Mouse (Mus musculus): Measurements from ENCODE around the gene Srebf2. TPM values are rescaled to one million over a fixed set of nuclear protein-coding genes. Genes with fewer than 3 reads are reported as not detected.
"Not testable (repeated sequence)": the region's sequence is repeated elsewhere in the genome, so short reads cannot be mapped to it uniquely, and the experiment has no call there.

Srebf2 gene
- polyA plus RNA-seq, 1 experiment from 2014 or later = 143 TPM

DNA sequence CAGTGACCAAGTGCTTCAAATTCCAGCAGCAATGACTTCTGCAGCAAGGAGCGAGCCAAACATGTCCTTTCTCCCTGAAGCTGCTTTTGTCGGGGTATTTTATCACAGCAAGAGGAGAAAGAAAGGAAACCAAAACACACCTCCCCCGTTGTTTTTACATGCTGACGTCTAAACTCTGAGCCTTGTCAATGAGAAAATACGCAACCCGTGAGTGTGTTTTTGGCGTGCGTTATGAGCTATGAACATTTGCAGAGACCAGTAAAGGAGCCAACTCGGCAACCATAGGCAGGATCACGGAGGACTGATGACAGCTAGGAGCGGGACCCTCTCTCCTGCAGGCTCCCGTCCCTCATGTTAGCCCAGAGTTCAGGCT lies 96.7 kb downstream of the Srebf2 start:
- peak overlapping the region; percentile 88 for H3K4me2 ChIP-seq (replicated peaks; ENCODE audit: low read depth, low read length)
- no peaks in the 10 kb centered on the region for H3K9me3 ChIP-seq (ENCODE audit: control insufficient read depth, low read length)
- 0 out of 2 replicates have a peak, but pooled peaks cover 2% of the 10 kb centered on the region for H3K4me1 ChIP-seq (replicated peaks; ENCODE audit: control insufficient read depth, insufficient read depth, low read length)
- H3K27me3 ChIP-seq (ENCODE audit: control insufficient read depth, insufficient read depth, low read length) = no peaks in the 10 kb centered on the region
- 8% methylated on average over 12 of the region's 12 CpGs for WGBS
- 0 out of 2 replicates have a peak overlapping the region, but pooled peaks have one; percentile 80 for H3K27ac ChIP-seq (ENCODE audit: low read depth, low read length)
- DNase-seq (ENCODE audit: low spot score) = no peak
- H3K9ac ChIP-seq (ENCODE audit: low read depth, low read length) = peak overlapping the region; percentile 71
- no peak for ATAC-seq (ENCODE audit: low FRiP score)
- H3K36me3 ChIP-seq (ENCODE audit: control insufficient read depth, insufficient read depth, low read length) = no peaks in the 10 kb centered on the region
- peak overlapping the region; percentile 74 for H3K4me3 ChIP-seq (ENCODE audit: low read depth, low read length)

DNA sequence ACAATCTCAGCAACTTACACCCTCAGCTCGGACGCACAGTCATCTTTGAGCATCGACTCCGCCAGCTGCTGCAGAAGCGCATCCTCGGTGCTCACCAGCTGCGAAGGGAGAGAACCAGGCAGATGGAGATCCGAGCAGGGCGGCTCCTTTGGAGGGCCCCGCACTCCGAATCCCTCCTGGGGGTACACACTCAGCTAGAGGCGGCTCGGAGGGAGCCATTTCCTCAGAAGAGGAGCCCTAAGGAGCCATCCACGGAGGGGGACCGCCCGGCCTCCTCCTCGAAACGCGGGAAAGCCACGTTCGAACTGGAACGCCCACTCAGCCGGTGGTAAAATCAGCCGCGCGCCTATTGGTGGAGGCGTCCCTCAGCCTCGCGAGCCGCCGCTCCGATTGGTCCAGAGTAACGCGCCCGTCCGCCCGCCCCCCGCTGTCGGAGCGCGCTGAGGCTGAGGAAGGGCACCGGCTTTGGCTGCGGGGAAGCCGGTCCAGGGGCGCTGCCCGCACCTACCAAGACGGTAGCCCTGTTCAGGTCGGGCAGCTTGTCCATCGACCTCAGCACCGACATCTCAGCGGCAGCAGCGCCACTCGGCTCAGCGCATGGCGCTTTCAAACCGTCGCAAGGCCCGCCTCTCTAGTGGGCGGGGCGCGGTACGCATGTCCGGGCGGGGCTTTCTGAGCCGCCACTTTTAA lies 97.3 kb downstream of the Srebf2 start, which contains the start of gene Cenpm:
Gene Cenpm, minus strand, starts transcription at position 634 of the 690 bp plus-strand sequence.
- peak; percentile 98 for ATAC-seq (ENCODE audit: low FRiP score)
- Histone ChIP-seq H3K9me3 (ENCODE audit: control insufficient read depth, low read length) (no peaks in the 10 kb centered on the region), H3K4me1 (replicated peaks; ENCODE audit: control insufficient read depth, insufficient read depth, low read length) (0 out of 2 replicates have a peak, but pooled peaks cover 2% of the 10 kb centered on the region), H3K27me3 (ENCODE audit: control insufficient read depth, insufficient read depth, low read length) (no peaks in the 10 kb centered on the region), H3K4me2 (replicated peaks; ENCODE audit: low read depth, low read length) (peak within 1 kb of the TSS; percentile 88), H3K27ac (ENCODE audit: low read depth, low read length) (peak within 1 kb of the TSS; percentile 80), H3K9ac (ENCODE audit: low read depth, low read length) (peak within 1 kb of the TSS; percentile 71), H3K36me3 (ENCODE audit: control insufficient read depth, insufficient read depth, low read length) (no peaks in the 10 kb centered on the region), H3K4me3 (ENCODE audit: low read depth, low read length) (peak within 1 kb of the TSS; percentile 74)
- peak; percentile 95 for DNase-seq (ENCODE audit: low spot score)
- WGBS = under 1% methylated on average over 65 of the region's 65 CpGs

DNA sequence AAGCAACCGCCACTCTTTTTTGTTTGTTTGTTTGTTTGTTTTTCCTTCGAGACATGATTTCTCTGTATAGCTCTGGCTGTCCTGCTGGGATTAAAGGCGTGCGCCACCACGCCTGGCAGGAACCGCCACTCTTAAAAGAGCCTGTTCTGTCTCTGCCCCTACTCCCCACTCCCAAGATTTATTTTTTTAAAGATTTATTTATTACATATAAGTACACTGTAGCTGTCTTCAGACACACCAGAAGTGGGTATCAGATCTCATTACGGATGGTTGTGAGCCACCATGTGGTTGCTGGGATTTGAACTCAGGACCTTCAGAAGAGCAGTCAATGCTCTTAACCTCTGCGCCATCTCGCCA lies 97.8 kb downstream of the Srebf2 start:
- peak overlapping the region; percentile 80 for H3K27ac ChIP-seq (ENCODE audit: low read depth, low read length)

DNA sequence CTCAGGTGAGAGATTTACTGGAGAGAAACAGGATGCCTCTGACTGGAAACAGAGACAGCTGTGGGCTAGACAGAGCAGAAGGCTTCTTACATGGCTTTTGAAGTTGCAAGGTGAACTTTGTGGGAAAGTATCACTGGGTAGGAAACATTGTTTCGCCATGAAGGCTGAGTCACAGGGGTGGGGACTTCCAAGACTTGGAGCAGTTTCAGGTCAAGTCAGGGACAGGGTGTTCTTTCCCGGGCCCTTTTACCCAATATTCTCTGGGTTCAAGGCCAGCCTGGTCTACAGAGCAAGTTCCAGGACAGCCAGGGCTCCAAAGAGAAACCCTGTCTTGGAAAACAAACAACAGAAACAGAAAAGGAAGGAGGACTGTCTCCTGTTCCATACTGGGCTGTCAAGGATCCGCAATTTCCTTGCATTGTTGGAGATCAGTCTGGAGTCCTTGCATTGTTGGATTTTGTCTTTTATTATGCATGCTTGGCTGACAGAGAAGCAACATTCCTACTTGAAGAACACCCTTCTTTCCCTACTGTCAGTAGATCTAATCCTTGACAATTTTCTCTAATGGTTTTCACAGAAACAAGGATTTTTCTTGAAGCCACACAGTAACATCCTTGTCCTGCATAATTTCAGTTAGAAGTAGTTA lies 100.3 kb downstream of the Srebf2 start:
- Histone ChIP-seq H3K36me3 (ENCODE audit: control insufficient read depth, insufficient read depth, low read length) (no peaks in the 10 kb centered on the region), H3K4me3 (ENCODE audit: low read depth, low read length) (no peak overlapping the region), H3K4me2 (replicated peaks; ENCODE audit: low read depth, low read length) (no peak overlapping the region), H3K27me3 (ENCODE audit: control insufficient read depth, insufficient read depth, low read length) (no peaks in the 10 kb centered on the region), H3K27ac (ENCODE audit: low read depth, low read length) (no peak overlapping the region), H3K4me1 (replicated peaks; ENCODE audit: control insufficient read depth, insufficient read depth, low read length) (0 out of 2 replicates have a peak, but pooled peaks cover 2% of the 10 kb centered on the region), H3K9me3 (ENCODE audit: control insufficient read depth, low read length) (no peaks in the 10 kb centered on the region), H3K9ac (ENCODE audit: low read depth, low read length) (no peak overlapping the region)
- 88% methylated on average over 3 of the region's 3 CpGs for WGBS
- ATAC-seq (ENCODE audit: low FRiP score) = no peak
- no peak for DNase-seq (ENCODE audit: low spot score)

More for the DNA sequence above, 97.8 kb downstream of the Srebf2 start:
- ATAC-seq (ENCODE audit: low FRiP score); H3K36me3 ChIP-seq (ENCODE audit: control insufficient read depth, insufficient read depth, low read length); H3K4me1 ChIP-seq (replicated peaks; ENCODE audit: control insufficient read depth, insufficient read depth, low read length); H3K27me3 ChIP-seq (ENCODE audit: control insufficient read depth, insufficient read depth, low read length); H3K9me3 ChIP-seq (ENCODE audit: control insufficient read depth, low read length); DNase-seq (ENCODE audit: low spot score): not testable (repeated sequence)
- Histone ChIP-seq H3K4me2 (replicated peaks; ENCODE audit: low read depth, low read length) (peak overlapping the region; percentile 88), H3K9ac (ENCODE audit: low read depth, low read length) (peak overlapping the region; percentile 70), H3K4me3 (ENCODE audit: low read depth, low read length) (peak overlapping the region; percentile 74)
- 22% methylated on average over 9 of the region's 9 CpGs for WGBS

DNA sequence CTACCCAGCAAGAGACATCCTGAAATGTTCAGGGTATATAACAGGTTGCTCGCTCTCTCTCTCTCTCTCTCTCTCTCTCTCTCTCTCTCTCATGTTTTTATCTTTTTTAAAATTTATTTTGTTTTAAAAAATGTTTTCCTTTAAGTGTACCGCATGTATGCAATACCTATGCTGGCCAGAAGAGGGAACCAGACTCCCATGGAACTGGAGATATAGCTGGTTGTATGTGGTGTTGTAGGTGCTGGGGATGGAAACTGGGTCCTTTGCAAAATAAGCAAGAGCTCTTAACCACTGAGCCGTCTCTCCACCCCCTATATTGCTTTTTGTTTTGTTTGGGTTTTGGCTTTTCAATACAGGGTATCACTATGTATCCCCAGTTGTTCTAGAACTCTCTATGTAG lies 104.6 kb downstream of the Srebf2 start:
- H3K4me2 ChIP-seq (replicated peaks; ENCODE audit: low read depth, low read length) = no peak overlapping the region
- no peaks in the 10 kb centered on the region for H3K36me3 ChIP-seq (ENCODE audit: control insufficient read depth, insufficient read depth, low read length)
- DNase-seq (ENCODE audit: low spot score) (no peak), ATAC-seq (ENCODE audit: low FRiP score) (no peak)
- no peaks in the 10 kb centered on the region for H3K27me3 ChIP-seq (ENCODE audit: control insufficient read depth, insufficient read depth, low read length)
- H3K4me3 ChIP-seq (ENCODE audit: low read depth, low read length) = no peak overlapping the region
- H3K4me1 ChIP-seq (replicated peaks; ENCODE audit: control insufficient read depth, insufficient read depth, low read length) = no peaks in the 10 kb centered on the region; the same call in none of the 2 replicates
- no peak overlapping the region for H3K27ac ChIP-seq (ENCODE audit: low read depth, low read length)
- H3K9me3 ChIP-seq (ENCODE audit: control insufficient read depth, low read length) = no peaks in the 10 kb centered on the region
- H3K9ac ChIP-seq (ENCODE audit: low read depth, low read length) = no peak overlapping the region
- WGBS = 89% methylated on average over 3 of the region's 3 CpGs

DNA sequence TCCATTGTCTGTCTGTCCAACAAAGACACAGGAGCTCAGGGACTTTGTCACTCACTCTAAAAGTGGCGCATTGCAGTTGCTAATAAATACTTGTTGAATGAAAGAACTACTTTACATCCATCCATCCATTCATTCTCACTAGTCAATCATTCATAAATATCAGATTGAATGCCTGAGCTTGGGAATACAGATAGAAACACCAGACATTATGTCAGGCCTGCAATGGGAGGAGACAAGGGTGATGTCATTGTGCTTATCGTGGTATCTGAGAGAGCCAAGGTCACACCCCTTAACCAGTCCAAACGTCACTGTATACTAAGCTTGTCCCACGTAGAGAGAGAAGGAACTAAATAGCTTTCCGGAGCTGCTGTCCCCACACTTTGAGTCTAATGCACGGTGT lies 105.1 kb downstream of the Srebf2 start, which contains the start of gene 1500009C09Rik:
Gene 1500009C09Rik, plus strand, starts transcription at position 301 of the 400 bp plus-strand sequence.
- WGBS = 93% methylated on average over 6 of the region's 6 CpGs
- Histone ChIP-seq H3K27ac (ENCODE audit: low read depth, low read length) (no peak within 1 kb of the TSS), H3K4me2 (replicated peaks; ENCODE audit: low read depth, low read length) (no peak within 1 kb of the TSS), H3K27me3 (ENCODE audit: control insufficient read depth, insufficient read depth, low read length) (no peaks in the 10 kb centered on the region), H3K9ac (ENCODE audit: low read depth, low read length) (no peak within 1 kb of the TSS), H3K9me3 (ENCODE audit: control insufficient read depth, low read length) (no peaks in the 10 kb centered on the region), H3K4me3 (ENCODE audit: low read depth, low read length) (no peak within 1 kb of the TSS), H3K4me1 (replicated peaks; ENCODE audit: control insufficient read depth, insufficient read depth, low read length) (no peaks in the 10 kb centered on the region; the same call in none of the 2 replicates), H3K36me3 (ENCODE audit: control insufficient read depth, insufficient read depth, low read length) (no peaks in the 10 kb centered on the region)
- ATAC-seq (ENCODE audit: low FRiP score) = no peak
- no peak for DNase-seq (ENCODE audit: low spot score)

MicroRNAs within 50 kb of the gene (microRNA counts, 519-probe panel; counts per million panel counts)
- 3,933 counts per million, percentile 34 among the panel's probes with 10 or more counts for microRNA mmu-miR-33

Other genes with a start within 250 kb of the Srebf2 start
- 66.2 and 67.1 TPM in 2 replicates for gene Polr3h, start 220.9 kb upstream of the Srebf2 start, polyA plus RNA-seq (2014; fragmentation: Nextera tagmentation; extraction: Ambion mirVana)
- 25.2 and 25.7 TPM in 2 replicates for gene Csdc2, start 210.4 kb upstream of the Srebf2 start, polyA plus RNA-seq (2014; fragmentation: Nextera tagmentation; extraction: Ambion mirVana)
- 31.1 and 33.7 TPM in 2 replicates for gene Pmm1, start 186.3 kb upstream of the Srebf2 start, polyA plus RNA-seq (2014; fragmentation: Nextera tagmentation; extraction: Ambion mirVana)
- gene 1700029P11Rik, start 166.6 kb upstream of the Srebf2 start, polyA plus RNA-seq (2014; fragmentation: Nextera tagmentation; extraction: Ambion mirVana) = not detected in 2 replicates
- 62.4 and 66.6 TPM in 2 replicates for gene Xrcc6, start 159.3 kb upstream of the Srebf2 start, polyA plus RNA-seq (2014; fragmentation: Nextera tagmentation; extraction: Ambion mirVana)
- 32.6 and 35.6 TPM in 2 replicates for gene Desi1, start 113.3 kb upstream of the Srebf2 start, polyA plus RNA-seq (2014; fragmentation: Nextera tagmentation; extraction: Ambion mirVana)
- 262 and 282 TPM in 2 replicates for gene Snu13, start 99.6 kb upstream of the Srebf2 start, polyA plus RNA-seq (2014; fragmentation: Nextera tagmentation; extraction: Ambion mirVana)
- gene 4930407I10Rik, start 88.0 kb upstream of the Srebf2 start, polyA plus RNA-seq (2014; fragmentation: Nextera tagmentation; extraction: Ambion mirVana) = 0.08 TPM in 1 of 2 replicates, not detected in the other
- not detected in 2 replicates for gene Mei1, start 77.2 kb upstream of the Srebf2 start, polyA plus RNA-seq (2014; fragmentation: Nextera tagmentation; extraction: Ambion mirVana)
- gene Ccdc134, start 19.3 kb upstream of the Srebf2 start, polyA plus RNA-seq (2014; fragmentation: Nextera tagmentation; extraction: Ambion mirVana) = 17.0 and 17.2 TPM in 2 replicates
- 1.0 and 1.9 TPM in 2 replicates for gene Shisa8, start 65.6 kb downstream of the Srebf2 start, polyA plus RNA-seq (2014; fragmentation: Nextera tagmentation; extraction: Ambion mirVana)
- gene Tnfrsf13c, start 77.2 kb downstream of the Srebf2 start, polyA plus RNA-seq (2014; fragmentation: Nextera tagmentation; extraction: Ambion mirVana) = 0.35 and 0.62 TPM in 2 replicates
- gene Cenpm, start 97.6 kb downstream of the Srebf2 start, polyA plus RNA-seq (2014; fragmentation: Nextera tagmentation; extraction: Ambion mirVana) = 76.2 and 78.1 TPM in 2 replicates
- 0.86 and 1.6 TPM in 2 replicates for gene 1500009C09Rik, start 105.2 kb downstream of the Srebf2 start, polyA plus RNA-seq (2014; fragmentation: Nextera tagmentation; extraction: Ambion mirVana)
- gene Sept3, start 127.7 kb downstream of the Srebf2 start, polyA plus RNA-seq (2014; fragmentation: Nextera tagmentation; extraction: Ambion mirVana) = 146 and 150 TPM in 2 replicates
- gene Wbp2nl, start 151.8 kb downstream of the Srebf2 start, polyA plus RNA-seq (2014; fragmentation: Nextera tagmentation; extraction: Ambion mirVana) = 0.12 TPM in 1 of 2 replicates, not detected in the other
- gene Naga, start 191.7 kb downstream of the Srebf2 start, polyA plus RNA-seq (2014; fragmentation: Nextera tagmentation; extraction: Ambion mirVana) = 22.2 and 22.8 TPM in 2 replicates
- 3.3 and 4.0 TPM in 2 replicates for gene Pheta2, start 191.8 kb downstream of the Srebf2 start, polyA plus RNA-seq (2014; fragmentation: Nextera tagmentation; extraction: Ambion mirVana)
- 267 and 274 TPM in 2 replicates for gene Smdt1, start 191.8 kb downstream of the Srebf2 start, polyA plus RNA-seq (2014; fragmentation: Nextera tagmentation; extraction: Ambion mirVana)
- 277 and 281 TPM in 2 replicates for gene Ndufa6, start 207.1 kb downstream of the Srebf2 start, polyA plus RNA-seq (2014; fragmentation: Nextera tagmentation; extraction: Ambion mirVana)
- gene Cyp2d22, start 233.1 kb downstream of the Srebf2 start, polyA plus RNA-seq (2014; fragmentation: Nextera tagmentation; extraction: Ambion mirVana) = 1.8 and 2.1 TPM in 2 replicates
- not detected in 2 replicates for gene Cyp2d11, start 246.8 kb downstream of the Srebf2 start, polyA plus RNA-seq (2014; fragmentation: Nextera tagmentation; extraction: Ambion mirVana)

All from hindbrain, embryonic 11.5 days (tissue).